Mouse (Mus musculus) urinary bladder, postnatal 10 days (tissue): ENCODE results near the gene Slc17a4.

ENCODE experiments used
- DNase-seq: peaks from one replicate; pipeline ENCODE4 v3.0.0; 2022; ENCODE audit warnings: low spot score

The Slc17a4 gene

DNA sequence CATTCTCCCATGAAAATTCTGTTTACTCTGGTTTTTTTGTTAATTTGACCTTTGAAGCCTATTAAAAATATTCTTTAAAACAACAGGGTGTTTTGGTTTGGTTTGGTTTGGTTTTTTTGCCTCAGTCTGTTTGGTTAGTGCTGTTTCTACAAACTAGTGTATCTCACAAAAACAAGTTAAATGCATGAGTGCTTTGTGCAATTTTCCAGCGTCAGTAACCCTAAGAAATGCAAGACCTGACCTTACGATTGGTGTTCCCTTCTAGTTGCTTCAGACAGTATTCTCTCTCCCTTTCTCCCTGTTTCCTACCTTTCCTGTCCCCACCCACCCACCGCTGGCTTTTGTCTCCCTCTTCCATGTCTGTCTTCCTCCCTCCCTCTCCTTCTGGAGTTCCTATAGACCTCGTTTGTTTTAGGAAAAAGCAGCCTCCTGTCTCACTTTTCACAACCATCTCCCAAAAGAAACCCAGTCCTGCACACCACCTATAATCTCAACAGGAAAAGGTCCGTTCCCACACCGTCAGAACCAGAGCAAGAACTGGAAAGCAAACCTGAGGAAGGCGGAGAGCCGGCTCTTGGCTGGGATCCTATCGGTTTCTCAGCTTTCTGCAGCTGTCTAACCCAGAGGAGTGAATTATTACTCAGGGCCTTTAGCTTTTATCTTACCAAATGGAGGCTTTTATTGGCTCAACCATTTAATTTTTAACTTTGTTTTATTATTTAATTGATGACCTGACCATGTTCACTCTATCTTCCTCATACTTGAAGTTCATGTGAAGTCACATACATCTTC, at the start of gene Slc17a4:
Slc17a4 (minus strand) TSS at position 634 of the 792 bp plus-strand sequence.
- DNase-seq = no peak

- DNase-seq = no peak
Measured at GRCm38 (mm10) chr13:23959776-23960175, 45.0 kb upstream of the Slc17a4 start.

DNA sequence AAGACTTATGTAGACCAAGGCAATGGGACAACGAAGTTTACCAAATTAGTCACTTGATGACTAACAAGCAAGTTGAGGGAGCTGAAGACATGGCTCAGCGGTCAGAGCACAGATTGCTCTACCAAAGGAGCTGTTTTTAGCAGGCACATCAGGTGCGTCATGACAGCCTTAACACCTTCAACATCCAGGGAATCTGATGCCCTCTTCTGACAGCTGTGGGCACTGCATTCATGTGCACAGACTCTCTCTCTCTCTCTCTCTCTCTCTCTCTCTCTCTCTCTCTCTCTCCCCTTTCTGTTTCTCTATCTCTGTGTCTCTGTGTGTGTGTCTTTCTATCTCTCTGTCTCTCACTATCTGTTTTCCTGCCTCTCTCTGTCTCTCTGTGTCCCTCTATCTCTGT, 36.1 kb upstream of the Slc17a4 start:
- DNase-seq = no peak

GRCm38 (mm10) chr13:23949484-23950246, 34.9 kb upstream of the Slc17a4 start:
- DNase-seq = no peak

DNA sequence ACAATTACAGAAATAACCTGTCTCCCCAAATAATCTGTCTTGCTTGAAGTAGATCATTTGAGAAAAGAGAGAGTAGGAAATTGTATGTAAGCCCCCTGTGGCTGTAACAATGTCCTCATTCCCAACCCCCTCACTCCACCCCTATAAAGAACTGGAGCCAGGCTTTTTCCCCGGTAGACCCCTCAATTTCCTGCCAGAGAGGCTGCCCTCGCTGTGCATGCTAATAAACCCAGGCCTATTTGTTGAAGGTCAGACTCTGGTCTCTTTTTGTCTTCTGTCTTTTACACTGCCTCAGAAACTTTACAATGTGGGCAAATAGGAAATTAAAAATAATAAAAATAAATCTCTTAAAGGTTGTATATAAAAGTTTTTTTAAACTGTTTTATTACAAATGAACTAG, 31.4 kb upstream of the Slc17a4 start:
- DNase-seq = no peak

DNA sequence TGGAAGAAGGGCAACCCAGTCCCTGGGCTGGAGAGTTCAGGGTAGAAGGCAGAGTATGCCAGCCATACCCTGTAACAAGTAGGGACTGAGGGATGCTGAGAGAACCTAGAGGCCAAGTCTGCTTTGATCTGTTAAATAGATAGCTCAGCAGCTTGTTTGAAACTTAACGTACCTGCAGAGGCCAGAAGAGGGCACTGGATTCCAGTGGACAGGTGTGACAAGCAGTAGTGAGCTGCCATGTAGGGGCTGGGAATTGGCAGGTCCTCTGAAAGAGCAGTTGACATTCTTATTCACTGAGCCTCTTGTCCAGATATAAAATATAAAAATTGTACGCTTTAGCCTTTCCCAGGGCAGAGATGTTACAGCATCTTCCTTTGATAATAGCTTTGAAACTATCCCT, 28.1 kb upstream of the Slc17a4 start:
- no peak for DNase-seq

- no peak for DNase-seq
Measured at GRCm38 (mm10) chr13:23940291-23940690, 25.5 kb upstream of the Slc17a4 start.

DNA sequence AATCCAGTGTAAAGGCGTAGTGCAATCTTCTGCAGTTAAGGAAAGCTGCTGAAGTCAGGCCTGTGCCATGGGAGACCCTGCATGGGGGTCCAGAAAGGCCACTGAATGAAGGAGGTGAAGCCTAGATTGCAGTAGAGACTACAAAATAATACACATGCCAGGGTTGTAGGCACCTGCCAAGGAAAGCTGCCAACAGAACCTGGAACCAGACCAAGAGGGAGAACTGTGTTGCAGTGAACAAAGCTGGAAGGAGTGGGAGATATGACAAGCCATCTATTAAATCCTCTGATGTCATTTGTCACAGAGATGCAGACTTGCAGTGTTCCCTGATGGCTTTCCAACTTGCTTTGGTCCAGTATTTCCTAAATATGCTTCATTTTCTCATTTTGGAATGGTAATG, 23.9 kb upstream of the Slc17a4 start:
- no peak for DNase-seq

GRCm38 (mm10) chr13:23934211-23934520, 19.4 kb upstream of the Slc17a4 start, which contains the start of gene Hist1h2aa:
Gene Hist1h2aa, plus strand, starts transcription at chr13:23934462.
- DNase-seq = no peak

- DNase-seq = no peak
Measured at GRCm38 (mm10) chr13:23933421-23934210, 18.8 kb upstream of the Slc17a4 start, which contains the start of gene Hist1h2ba. Gene Hist1h2ba, minus strand, starts transcription at chr13:23934156.

DNA sequence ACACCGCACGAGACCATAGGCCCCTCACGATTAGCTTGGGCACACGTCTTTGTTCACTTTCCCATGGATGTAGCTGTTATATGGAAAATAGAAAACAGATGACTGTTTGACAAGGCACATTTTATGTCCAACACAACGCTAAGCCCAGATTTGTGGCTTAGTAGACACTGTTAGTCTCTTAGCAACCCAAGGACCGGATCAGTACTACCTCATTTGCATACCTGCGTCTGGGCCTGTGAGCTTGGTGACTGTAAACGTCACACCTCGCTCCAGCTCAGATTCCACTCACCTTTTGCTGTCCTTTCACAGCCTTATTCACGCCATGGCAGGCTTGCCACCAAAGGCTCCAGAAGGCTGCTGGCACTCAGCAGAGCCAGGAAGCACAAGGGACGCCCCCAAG, 16.1 kb upstream of the Slc17a4 start:
- no peak for DNase-seq

GRCm38 (mm10) chr13:23930461-23930860, 15.7 kb upstream of the Slc17a4 start:
- no peak for DNase-seq

- no peak for DNase-seq
Measured at GRCm38 (mm10) chr13:23928637-23929036, 13.8 kb upstream of the Slc17a4 start.

DNA sequence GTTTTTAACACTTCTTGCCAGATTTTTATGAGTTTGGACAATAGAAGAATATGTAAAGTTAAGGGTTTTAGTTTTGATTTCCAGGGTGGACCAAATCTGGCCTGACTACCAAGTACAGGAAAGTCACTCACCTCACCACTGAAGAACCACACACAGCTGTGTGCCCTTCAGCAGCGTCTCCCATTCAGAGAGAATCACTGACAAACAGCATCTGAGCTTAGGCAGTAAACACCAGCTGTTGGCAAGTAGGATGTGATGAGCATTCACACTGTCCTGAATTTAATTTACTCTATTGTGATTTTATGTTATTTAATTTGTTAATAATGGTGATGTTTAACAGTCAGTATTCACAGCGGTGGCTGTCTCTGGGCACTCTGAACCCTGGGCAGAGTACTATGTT, 11.0 kb upstream of the Slc17a4 start:
- DNase-seq = no peak

GRCm38 (mm10) chr13:23917674-23918073, 2.9 kb upstream of the Slc17a4 start:
- DNase-seq = no peak

- DNase-seq = no peak
Measured at GRCm38 (mm10) chr13:23916132-23916531, 1.3 kb upstream of the Slc17a4 start.

- DNase-seq = no peak
Measured at GRCm38 (mm10) chr13:23913791-23914306, 960 bp downstream of the Slc17a4 start.

GRCm38 (mm10) chr13:23911335-23911734, 3.5 kb downstream of the Slc17a4 start:
- DNase-seq = no peak

GRCm38 (mm10) chr13:23910121-23910520, 4.7 kb downstream of the Slc17a4 start:
- no peak for DNase-seq

GRCm38 (mm10) chr13:23906906-23907305, 7.9 kb downstream of the Slc17a4 start:
- no peak for DNase-seq

- DNase-seq = no peak
Measured at GRCm38 (mm10) chr13:23898242-23898641, 16.6 kb downstream of the Slc17a4 start.

GRCm38 (mm10) chr13:23893269-23893593, 21.6 kb downstream of the Slc17a4 start:
- DNase-seq = no peak
